Mouse (Mus musculus): ENCODE results near the gene Prpf6. TPM values are rescaled to one million over a fixed set of nuclear protein-coding genes. Genes with fewer than 3 reads are reported as not detected.

Gene Prpf6
- polyA plus RNA-seq, 1 experiment = 80.1 TPM

GRCm38 (mm10) chr2:181658528-181658927 is 66.9 kb downstream of the Prpf6 start:
- peaks cover 11% of the 10 kb centered on the region for H3K36me3 ChIP-seq (ENCODE audit: control insufficient read depth, insufficient read depth, low read length, poor library complexity, severe bottlenecking)
- H3K9me3 ChIP-seq (replicated peaks; ENCODE audit: control insufficient read depth, insufficient read depth, low read length, poor library complexity, severe bottlenecking) = no peaks in the 10 kb centered on the region
- H3K4me1 ChIP-seq (ENCODE audit: control insufficient read depth, insufficient read depth, low read length) = peaks cover 3% of the 10 kb centered on the region
- H3K4me3 ChIP-seq (ENCODE audit: low read depth, low read length) = no peak overlapping the region
- H3K9ac ChIP-seq (ENCODE audit: low read depth, poor library complexity, severe bottlenecking) = no peak overlapping the region
- H3K27me3 ChIP-seq (ENCODE audit: control insufficient read depth, insufficient read depth, low read length, poor library complexity, severe bottlenecking) = no peaks in the 10 kb centered on the region
- H3K27ac ChIP-seq (ENCODE audit: insufficient read depth, low read length) = no peak overlapping the region
- TF ChIP-seq POLR2A (IDR thresholded peaks at IDR 0.05; ENCODE audit: insufficient read depth, low read length) (no peak), EP300 (IDR thresholded peaks at IDR 0.05; ENCODE audit: insufficient read depth, low read depth, low read length) (no peak), CTCF (IDR thresholded peaks at IDR 0.05; ENCODE audit: low read depth, low read length) (no peak)

GRCm38 (mm10) chr2:181658930-181659555 is 67.4 kb downstream of the Prpf6 start:
- H3K27me3 ChIP-seq (ENCODE audit: control insufficient read depth, insufficient read depth, low read length, poor library complexity, severe bottlenecking) = no peaks in the 10 kb centered on the region
- H3K27ac ChIP-seq (ENCODE audit: insufficient read depth, low read length) = no peak overlapping the region
- H3K9ac ChIP-seq (ENCODE audit: low read depth, poor library complexity, severe bottlenecking) = no peak overlapping the region
- no peak for TF ChIP-seq POLR2A (IDR thresholded peaks at IDR 0.05; ENCODE audit: insufficient read depth, low read length)
- TF ChIP-seq CTCF (IDR thresholded peaks at IDR 0.05; ENCODE audit: low read depth, low read length) = peak; percentile 70
- peaks cover 11% of the 10 kb centered on the region for H3K36me3 ChIP-seq (ENCODE audit: control insufficient read depth, insufficient read depth, low read length, poor library complexity, severe bottlenecking)
- H3K4me3 ChIP-seq (ENCODE audit: low read depth, low read length) = peak overlapping the region; percentile 4; the same call in 1 of the 2 replicates
- H3K9me3 ChIP-seq (replicated peaks; ENCODE audit: control insufficient read depth, insufficient read depth, low read length, poor library complexity, severe bottlenecking) = no peaks in the 10 kb centered on the region
- H3K4me1 ChIP-seq (ENCODE audit: control insufficient read depth, insufficient read depth, low read length) = peaks cover 3% of the 10 kb centered on the region

- no peak for TF ChIP-seq POLR2A (IDR thresholded peaks at IDR 0.05; ENCODE audit: insufficient read depth, low read length)
- peak; percentile 87 for TF ChIP-seq CTCF (IDR thresholded peaks at IDR 0.05; ENCODE audit: low read depth, low read length)
- Histone ChIP-seq H3K9ac (ENCODE audit: low read depth, poor library complexity, severe bottlenecking) (no peak overlapping the region), H3K4me3 (ENCODE audit: low read depth, low read length) (no peak overlapping the region), H3K9me3 (replicated peaks; ENCODE audit: control insufficient read depth, insufficient read depth, low read length, poor library complexity, severe bottlenecking) (no peaks in the 10 kb centered on the region), H3K27ac (ENCODE audit: insufficient read depth, low read length) (no peak overlapping the region), H3K27me3 (ENCODE audit: control insufficient read depth, insufficient read depth, low read length, poor library complexity, severe bottlenecking) (no peaks in the 10 kb centered on the region), H3K4me1 (ENCODE audit: control insufficient read depth, insufficient read depth, low read length) (peaks cover 3% of the 10 kb centered on the region), H3K36me3 (ENCODE audit: control insufficient read depth, insufficient read depth, low read length, poor library complexity, severe bottlenecking) (peaks cover 10% of the 10 kb centered on the region)
Observed at GRCm38 (mm10) chr2:181659609-181660055, 68.0 kb downstream of the Prpf6 start.

GRCm38 (mm10) chr2:181662620-181663297 is 71.1 kb downstream of the Prpf6 start:
- H3K4me1 ChIP-seq (ENCODE audit: control insufficient read depth, insufficient read depth, low read length) = peaks cover 3% of the 10 kb centered on the region
- no peak overlapping the region for H3K4me3 ChIP-seq (ENCODE audit: low read depth, low read length)
- H3K9me3 ChIP-seq (replicated peaks; ENCODE audit: control insufficient read depth, insufficient read depth, low read length, poor library complexity, severe bottlenecking) = no peaks in the 10 kb centered on the region
- H3K27me3 ChIP-seq (ENCODE audit: control insufficient read depth, insufficient read depth, low read length, poor library complexity, severe bottlenecking) = no peaks in the 10 kb centered on the region
- no peaks in the 10 kb centered on the region for H3K36me3 ChIP-seq (ENCODE audit: control insufficient read depth, insufficient read depth, low read length, poor library complexity, severe bottlenecking)
- TF ChIP-seq CTCF (IDR thresholded peaks at IDR 0.05; ENCODE audit: low read depth, low read length) = no peak
- no peak for TF ChIP-seq POLR2A (IDR thresholded peaks at IDR 0.05; ENCODE audit: insufficient read depth, low read length)
- no peak for TF ChIP-seq EP300 (IDR thresholded peaks at IDR 0.05; ENCODE audit: insufficient read depth, low read depth, low read length)
- no peak overlapping the region for H3K9ac ChIP-seq (ENCODE audit: low read depth, poor library complexity, severe bottlenecking)
- H3K27ac ChIP-seq (ENCODE audit: insufficient read depth, low read length) = no peak overlapping the region

GRCm38 (mm10) chr2:181663298-181663630 is 71.6 kb downstream of the Prpf6 start:
- Histone ChIP-seq H3K9me3 (replicated peaks; ENCODE audit: control insufficient read depth, insufficient read depth, low read length, poor library complexity, severe bottlenecking) (no peaks in the 10 kb centered on the region), H3K9ac (ENCODE audit: low read depth, poor library complexity, severe bottlenecking) (no peak overlapping the region), H3K4me3 (ENCODE audit: low read depth, low read length) (no peak overlapping the region), H3K27me3 (ENCODE audit: control insufficient read depth, insufficient read depth, low read length, poor library complexity, severe bottlenecking) (no peaks in the 10 kb centered on the region), H3K36me3 (ENCODE audit: control insufficient read depth, insufficient read depth, low read length, poor library complexity, severe bottlenecking) (no peaks in the 10 kb centered on the region), H3K4me1 (ENCODE audit: control insufficient read depth, insufficient read depth, low read length) (peaks cover 3% of the 10 kb centered on the region), H3K27ac (ENCODE audit: insufficient read depth, low read length) (no peak overlapping the region)
- peak; percentile 19 for TF ChIP-seq CTCF (IDR thresholded peaks at IDR 0.05; ENCODE audit: low read depth, low read length)
- no peak for TF ChIP-seq POLR2A (IDR thresholded peaks at IDR 0.05; ENCODE audit: insufficient read depth, low read length)

GRCm38 (mm10) chr2:181670285-181670912 is 78.7 kb downstream of the Prpf6 start:
- Histone ChIP-seq H3K9me3 (replicated peaks; ENCODE audit: control insufficient read depth, insufficient read depth, low read length, poor library complexity, severe bottlenecking) (no peaks in the 10 kb centered on the region), H3K9ac (ENCODE audit: low read depth, poor library complexity, severe bottlenecking) (peak overlapping the region; percentile 65), H3K27me3 (ENCODE audit: control insufficient read depth, insufficient read depth, low read length, poor library complexity, severe bottlenecking) (peaks cover 2% of the 10 kb centered on the region; the same call in 1 of the 2 replicates), H3K4me1 (ENCODE audit: control insufficient read depth, insufficient read depth, low read length) (no peaks in the 10 kb centered on the region), H3K4me3 (ENCODE audit: low read depth, low read length) (peak overlapping the region; percentile 58), H3K27ac (ENCODE audit: insufficient read depth, low read length) (no peak overlapping the region), H3K36me3 (ENCODE audit: control insufficient read depth, insufficient read depth, low read length, poor library complexity, severe bottlenecking) (no peaks in the 10 kb centered on the region)
- TF ChIP-seq POLR2A (IDR thresholded peaks at IDR 0.05; ENCODE audit: insufficient read depth, low read length) = no peak
- no peak for TF ChIP-seq CTCF (IDR thresholded peaks at IDR 0.05; ENCODE audit: low read depth, low read length)
- no peak for TF ChIP-seq EP300 (IDR thresholded peaks at IDR 0.05; ENCODE audit: insufficient read depth, low read depth, low read length)

Data from ES-Bruce4 (cell line).